Mouse (Mus musculus) bone marrow, adult 2 months (tissue): ENCODE measurements around the gene Gpc5. TPM values are rescaled to one million over a fixed set of nuclear protein-coding genes. Genes with fewer than 3 reads are reported as not detected.

Source experiments
- H3K27ac ChIP-seq: fragments of 200-500 bp; 2 replicates; pipeline ENCODE4 v1.5.1; 2012; ENCODE audit warnings: low read depth, mild to moderate bottlenecking, control low read depth, inconsistent platforms, low read length; ENCODE audit not compliant: control insufficient read depth, poor library complexity, insufficient read depth
- H3K4me1 ChIP-seq: fragments of 200-500 bp; 2 replicates; pipeline ENCODE4 v1.6.1; 2011; ENCODE audit warnings: low read length; ENCODE audit not compliant: control insufficient read depth, insufficient read depth
- H3K4me3 ChIP-seq: fragments of 200-500 bp; replicated peaks from 2 replicates; pipeline ENCODE3; 2011; ENCODE audit warnings: mild to moderate bottlenecking, low read depth, low read length, control low read depth; ENCODE audit not compliant: control insufficient read depth
- CTCF ChIP-seq: fragments of 200-500 bp; IDR thresholded peaks from 2 replicates; pipeline ENCODE4 v1.5.1; 2011; ENCODE audit warnings: low read length, control low read depth; ENCODE audit not compliant: control insufficient read depth, insufficient read depth
- POLR2A ChIP-seq: fragments of 200-500 bp; IDR thresholded peaks from 2 replicates; pipeline ENCODE4 v1.6.1; 2011; ENCODE audit warnings: low read depth, mild to moderate bottlenecking, control low read depth, low read length, borderline replicate concordance; ENCODE audit not compliant: control insufficient read depth
- WGBS: fragments of 180-500 bp; shearing (Covaris S2); methylation state at CpG from one replicate; pipeline ENCODE4 v1.1.7; 2018; 5-methylcytosine and 5-hydroxymethylcytosine counted together
- polyA plus RNA-seq: library from polyadenylated mRNA; stranded (reverse); fragments of >200 nt; gene quantifications from 2 replicates; pipeline ENCODE4 v1.2.4, GENCODE M21; 2011; ENCODE audit warnings: low replicate concordance; ENCODE audit not compliant: missing spikeins, insufficient read depth, insufficient read length

Gpc5 gene
- polyA plus RNA-seq, 1 experiment: not detected

DNA sequence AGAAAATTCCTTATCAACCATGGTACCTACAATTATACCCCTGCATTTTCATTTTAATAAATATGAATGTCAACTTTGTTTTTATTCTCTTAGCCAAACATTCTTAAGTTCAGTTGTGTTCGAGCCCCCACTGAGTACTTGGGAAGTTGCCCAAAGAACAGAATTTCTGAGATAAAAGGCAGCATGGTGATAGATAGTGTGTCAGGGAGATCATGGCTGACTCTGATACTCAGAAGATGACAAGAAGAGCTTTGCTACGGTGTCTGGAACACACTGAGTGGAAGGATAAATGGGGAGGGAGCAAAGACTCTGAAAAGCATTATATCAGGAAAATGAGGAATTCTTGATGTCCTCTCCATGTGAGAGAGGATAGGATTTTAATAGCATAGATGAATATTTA, 898.7 kb downstream of the Gpc5 start:
- H3K27ac ChIP-seq: no peak overlapping the region

DNA sequence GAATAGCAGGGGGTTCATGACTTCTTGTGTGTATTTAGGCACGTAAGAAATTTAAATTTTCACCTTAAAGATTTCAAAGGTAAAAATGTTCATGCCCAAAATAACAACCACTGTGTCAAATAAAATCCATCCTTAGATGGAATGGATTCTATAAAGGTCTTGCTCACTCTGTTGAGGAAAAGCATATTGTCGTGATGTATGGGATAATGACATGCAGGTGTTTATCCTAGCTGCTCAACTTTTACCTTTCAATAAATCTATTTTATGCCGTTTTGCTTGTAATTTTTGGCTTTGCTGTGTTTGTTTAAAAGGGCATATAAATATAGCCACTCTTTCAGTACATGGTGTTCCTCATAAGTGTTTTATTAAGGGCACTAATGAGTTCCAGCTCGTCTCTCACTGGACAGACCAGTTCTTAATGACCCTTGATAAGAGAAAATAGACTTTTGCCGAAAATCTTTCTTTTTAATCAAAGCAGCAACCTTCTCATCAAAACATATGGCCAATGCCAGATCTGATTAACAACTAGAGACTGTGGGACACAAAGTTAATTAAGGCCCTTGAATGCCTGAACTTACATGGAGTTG, 901.6 kb downstream of the Gpc5 start:
- Histone ChIP-seq H3K4me1 (no peaks in the 10 kb centered on the region), H3K4me3 (no peak overlapping the region), H3K27ac (no peak overlapping the region)
- TF ChIP-seq CTCF: no peak
- TF ChIP-seq POLR2A: no peak
- 69% methylated on average over 5 of the region's 5 CpGs for WGBS

More for the DNA sequence above, 898.7 kb downstream of the Gpc5 start:
- WGBS: 51% methylated on average over 2 of the region's 2 CpGs
- H3K4me3 ChIP-seq: no peak overlapping the region
- TF ChIP-seq POLR2A (no peak), CTCF (no peak)
- no peaks in the 10 kb centered on the region for H3K4me1 ChIP-seq

DNA sequence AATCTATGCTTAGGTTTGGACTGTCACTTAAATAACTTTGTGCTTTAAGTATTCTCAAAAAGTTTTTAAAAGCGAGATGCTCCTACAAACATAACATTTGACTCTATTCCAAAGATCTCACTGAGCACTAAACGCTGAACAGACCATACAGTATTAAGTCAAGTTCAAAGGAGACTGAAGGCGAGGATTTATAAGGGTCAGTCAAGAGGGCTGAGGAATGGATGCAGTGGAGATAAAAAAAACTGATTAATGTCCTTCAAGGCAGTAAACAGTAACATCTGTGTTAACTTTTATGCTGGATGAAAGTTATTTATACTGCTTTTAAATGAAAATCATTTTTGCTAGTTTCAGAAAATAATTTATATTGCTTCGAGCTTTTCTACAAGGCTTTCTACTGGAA, 906.9 kb downstream of the Gpc5 start:
- 71% methylated on average over 4 of the region's 4 CpGs for WGBS
- no peaks in the 10 kb centered on the region for H3K4me1 ChIP-seq
- no peak overlapping the region for H3K4me3 ChIP-seq
- no peak overlapping the region for H3K27ac ChIP-seq
- TF ChIP-seq CTCF: no peak
- TF ChIP-seq POLR2A: no peak

DNA sequence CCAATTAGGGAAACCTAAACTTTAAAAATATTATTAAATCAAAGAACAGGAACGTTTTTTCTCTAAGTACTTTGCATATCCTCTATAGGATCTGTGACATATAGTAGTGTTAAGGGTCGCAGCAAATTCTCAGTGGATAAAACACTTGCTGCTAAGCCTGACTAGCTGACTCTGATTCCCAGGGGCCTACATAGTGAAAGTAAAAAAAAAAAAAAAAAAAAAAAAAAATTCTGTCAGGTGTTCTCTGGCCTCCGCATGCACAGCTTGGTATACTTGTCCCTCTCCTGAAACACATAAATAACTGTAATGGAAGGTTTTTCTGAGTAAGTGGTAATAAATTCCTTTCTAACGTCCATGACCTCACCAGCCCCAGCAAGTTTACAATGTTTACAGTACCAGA, 995.0 kb downstream of the Gpc5 start:
- H3K27ac ChIP-seq: no peak overlapping the region
- TF ChIP-seq CTCF (no peak), POLR2A (no peak)
- no peaks in the 10 kb centered on the region for H3K4me1 ChIP-seq
- 59% methylated on average over 4 of the region's 4 CpGs for WGBS
- no peak overlapping the region for H3K4me3 ChIP-seq

DNA sequence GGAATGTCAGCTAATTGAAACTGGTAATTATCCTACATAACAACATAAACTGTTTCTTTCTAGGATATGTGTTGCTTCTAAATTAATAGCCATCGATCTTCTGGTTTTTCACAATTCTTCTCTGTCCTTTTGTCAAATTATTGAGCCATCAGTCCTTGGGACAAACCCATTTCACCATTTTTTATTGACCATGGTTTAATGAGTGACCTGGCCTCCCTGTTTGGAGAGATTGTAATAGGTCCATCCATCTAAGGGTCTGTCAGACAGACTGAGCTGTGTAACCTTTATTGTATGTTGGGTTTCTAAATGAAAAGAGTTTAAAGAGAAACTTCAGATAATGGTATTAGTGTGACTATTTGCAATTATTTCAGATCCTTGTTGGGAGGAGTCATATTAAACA, 1035.9 kb downstream of the Gpc5 start:
- Histone ChIP-seq H3K4me1 (no peaks in the 10 kb centered on the region), H3K4me3 (no peak overlapping the region), H3K27ac (no peak overlapping the region)
- TF ChIP-seq POLR2A: no peak
- TF ChIP-seq CTCF: no peak
- 76% methylated on average over 1 of the region's 1 CpGs for WGBS

DNA sequence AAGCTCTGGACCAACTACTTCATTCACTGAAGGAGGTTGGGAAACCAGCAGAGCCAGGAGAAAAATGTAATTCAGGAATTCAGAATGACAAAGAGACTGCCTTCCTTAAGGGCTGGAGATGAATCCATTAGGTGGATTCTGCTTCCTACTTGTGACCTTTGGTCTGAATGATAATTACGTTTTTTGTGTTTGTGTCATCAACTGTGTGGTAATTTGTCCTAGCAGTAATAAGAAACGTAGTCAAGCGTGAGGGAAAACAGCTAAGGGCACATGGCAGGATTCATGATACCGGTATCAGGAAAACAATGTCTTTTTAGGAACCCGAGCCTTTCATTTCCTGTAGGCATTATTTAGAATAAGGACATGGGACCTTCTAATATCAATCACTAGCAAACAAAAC, 1045.3 kb downstream of the Gpc5 start:
- H3K4me1 ChIP-seq: no peaks in the 10 kb centered on the region; the same call in 1 of the 2 replicates
- 68% methylated on average over 5 of the region's 5 CpGs for WGBS
- H3K4me3 ChIP-seq: no peak overlapping the region
- no peak overlapping the region for H3K27ac ChIP-seq
- TF ChIP-seq CTCF (no peak), POLR2A (no peak)

DNA sequence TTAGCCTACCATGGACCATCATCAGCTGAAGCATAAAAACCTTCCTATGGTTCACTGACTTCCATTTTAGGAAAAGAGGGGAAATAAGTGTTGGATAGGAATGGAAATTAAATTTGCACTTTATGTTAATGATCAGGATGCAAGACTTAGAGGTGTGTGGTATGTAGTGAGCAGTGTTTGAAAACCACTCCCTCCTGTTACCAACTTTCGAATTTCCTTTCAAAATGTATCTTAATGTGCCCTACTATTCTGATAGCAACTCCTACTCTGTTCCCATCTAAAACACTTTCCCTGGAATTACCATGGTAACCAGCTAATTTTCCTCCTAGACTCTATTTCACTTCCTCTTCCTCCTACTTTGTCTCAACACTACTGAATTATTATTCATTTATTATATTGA, 1045.8 kb downstream of the Gpc5 start:
- WGBS: 53% methylated on average over 1 of the region's 1 CpGs
- TF ChIP-seq POLR2A: no peak
- TF ChIP-seq CTCF: no peak
- Histone ChIP-seq H3K4me1 (no peaks in the 10 kb centered on the region; the same call in 1 of the 2 replicates), H3K4me3 (no peak overlapping the region), H3K27ac (no peak overlapping the region)

DNA sequence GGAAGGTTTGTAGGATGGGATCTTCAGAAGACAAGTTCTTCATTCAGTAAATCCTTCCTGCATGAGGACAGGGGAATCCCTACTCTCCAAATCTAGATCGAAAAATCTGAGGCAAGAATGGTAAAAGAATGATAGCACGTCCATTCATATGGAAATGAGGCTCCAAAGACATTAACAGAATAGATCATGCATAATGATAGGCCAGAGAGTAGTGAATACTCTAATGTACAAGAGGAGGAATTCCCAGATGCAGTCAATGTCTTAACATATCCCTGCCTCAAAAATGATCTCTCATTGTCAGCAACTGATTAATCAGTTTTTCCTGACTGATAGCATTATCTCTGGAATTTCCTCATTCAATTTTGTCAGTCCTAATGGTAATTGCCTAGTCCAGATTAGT, 1070.6 kb downstream of the Gpc5 start:
- Histone ChIP-seq H3K4me3 (no peak overlapping the region), H3K27ac (no peak overlapping the region), H3K4me1 (no peaks in the 10 kb centered on the region)
- WGBS: 58% methylated on average over 2 of the region's 2 CpGs
- no peak for TF ChIP-seq CTCF
- no peak for TF ChIP-seq POLR2A

DNA sequence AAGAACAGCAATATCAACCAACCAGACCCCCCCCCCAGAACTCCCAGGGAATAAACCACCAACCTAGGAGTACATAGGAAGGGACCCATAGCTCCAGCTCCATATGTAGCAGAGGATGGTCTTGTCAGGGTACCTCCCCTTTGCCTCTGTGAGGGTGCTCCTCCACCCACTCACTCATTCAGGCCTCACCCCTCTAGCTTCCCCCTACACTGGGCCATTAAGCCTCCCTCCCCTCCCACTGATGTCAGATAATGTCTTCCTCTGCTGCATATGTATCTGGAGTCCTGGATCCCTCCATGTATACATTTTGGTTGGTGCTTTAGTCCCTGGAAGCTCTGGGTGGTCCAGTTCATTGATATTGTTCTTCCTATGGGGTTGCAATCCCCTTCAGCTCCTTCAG, 1075.4 kb downstream of the Gpc5 start:
- H3K4me1 ChIP-seq: no peaks in the 10 kb centered on the region
- TF ChIP-seq POLR2A (no peak), CTCF (no peak)

More for the DNA sequence above, 1075.4 kb downstream of the Gpc5 start:
- Histone ChIP-seq H3K27ac (no peak overlapping the region), H3K4me3 (no peak overlapping the region)
